Mouse (Mus musculus) activated CD4-positive, CD25-positive, alpha-beta regulatory T cell (primary cell): ENCODE measurements around the gene Gm7876. TPM values are rescaled to one million over a fixed set of nuclear protein-coding genes. Genes with fewer than 3 reads are reported as not detected.

Experiments
- polyA plus RNA-seq, 2 experiments: library from polyadenylated mRNA; unstranded; fragments of 100-300 nt; shearing (Covaris generic); gene quantifications; one replicate each; pipeline ENCODE4 v1.2.1; 2017

Gene Gm7876
- polyA plus RNA-seq, result not detected

GRCm38 (mm10) chr14:4708938-4709337 lies at the start of gene Gm7876:
Gene Gm7876, plus strand, starts transcription at chr14:4709238.

GRCm38 (mm10) chr14:4663892-4664291 lies 45.1 kb upstream of the Gm7876 start, which contains the start of gene Gm3239:
Gene Gm3239, plus strand, starts transcription at chr14:4664192.

GRCm38 (mm10) chr14:4726038-4726880 lies 17.2 kb downstream of the Gm7876 start, which contains the start of gene Gm3252:
Gene Gm3252, plus strand, starts transcription at chr14:4726775.

Other genes with a start within 250 kb of the Gm7876 start
- under 1 TPM in 1 of 2 experiments, not detected in 1; 0.23 TPM for gene Gm3182, start 227.5 kb upstream of the Gm7876 start, polyA plus RNA-seq
- gene Gm3047, start 153.8 kb upstream of the Gm7876 start, polyA plus RNA-seq, result under 1 TPM in 1 of 2 experiments, not detected in 1; 0.36 TPM
- gene Gm8159, start 76.9 kb upstream of the Gm7876 start, polyA plus RNA-seq, result not detected
- gene Gm3239, start 45.0 kb upstream of the Gm7876 start, polyA plus RNA-seq, result not detected
- gene Gm3252, start 17.5 kb downstream of the Gm7876 start, polyA plus RNA-seq, result 1 to 10 TPM in 1 of 2 experiments, under 1 TPM in 1; 0.58 to 2.4 TPM
- gene Gm9602, start 67.1 kb downstream of the Gm7876 start, polyA plus RNA-seq, result not detected
- not detected for gene Gm3269, start 128.9 kb downstream of the Gm7876 start, polyA plus RNA-seq
- under 1 TPM in 1 of 2 experiments, not detected in 1; 0.24 TPM for gene Gm3264, start 146.3 kb downstream of the Gm7876 start, polyA plus RNA-seq
- not detected for gene Gm3278, start 183.2 kb downstream of the Gm7876 start, polyA plus RNA-seq